Mouse (Mus musculus): Measurements from ENCODE around the gene Igf2bp3. TPM values are rescaled to one million over a fixed set of nuclear protein-coding genes. Genes with fewer than 3 reads are reported as not detected.

Igf2bp3 gene
- polyA plus RNA-seq, 1 experiment from 2014 or later: 149 TPM

DNA sequence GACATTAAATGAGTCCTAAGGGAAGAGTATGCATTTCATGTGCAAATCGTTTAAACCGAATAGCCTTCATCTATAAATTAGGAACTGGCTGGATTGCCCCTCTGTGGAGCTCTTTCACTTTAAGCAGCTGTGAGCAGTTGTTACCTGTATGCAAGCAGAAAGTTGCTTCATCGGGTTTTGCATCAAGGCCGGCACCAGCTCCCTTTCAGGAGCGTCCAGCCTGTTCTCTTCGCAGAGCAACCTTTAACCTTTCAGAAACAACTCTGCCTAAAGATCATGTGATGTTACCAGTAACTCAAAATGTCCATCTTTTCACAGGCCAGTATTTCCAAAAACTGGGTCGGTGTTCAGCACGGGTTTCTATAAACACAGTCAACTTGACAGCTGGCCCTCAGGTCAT lies 167.8 kb downstream of the Igf2bp3 start:
- ATAC-seq (replicated peaks; ENCODE audit: insufficient number of reproducible peaks, low FRiP score, low TSS enrichment, low read depth): no peak

DNA sequence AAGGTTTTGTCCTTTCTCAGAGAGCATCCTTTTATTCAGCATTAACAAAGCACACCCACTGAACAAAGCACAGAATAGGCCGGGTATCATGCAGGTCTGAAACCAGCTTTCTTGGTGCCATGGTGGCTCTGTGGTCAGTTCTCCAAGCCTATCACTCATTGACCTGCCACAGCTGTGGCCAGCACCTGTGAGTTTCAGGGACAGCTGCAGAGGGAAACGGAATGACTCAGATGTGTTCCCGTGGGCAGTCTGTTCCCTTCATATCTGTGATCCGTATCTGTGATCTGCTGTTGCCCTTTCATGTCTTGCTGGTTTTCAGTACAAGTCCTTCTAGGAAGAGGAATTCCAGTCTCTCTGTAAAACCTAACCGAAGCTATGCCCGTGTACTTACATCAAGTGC lies 168.3 kb downstream of the Igf2bp3 start:
- 73% methylated on average over 6 of the region's 6 CpGs for WGBS
- ATAC-seq (replicated peaks; ENCODE audit: insufficient number of reproducible peaks, low FRiP score, low TSS enrichment, low read depth) (no peak), DNase-seq (ENCODE audit: low spot score) (no peak)
- Histone ChIP-seq H3K9ac (replicated peaks; ENCODE audit: low read length) (no peak overlapping the region), H3K4me2 (ENCODE audit: low read depth, low read length) (no peak overlapping the region), H3K27ac (replicated peaks; ENCODE audit: low read depth, low read length) (no peak overlapping the region), H3K4me3 (ENCODE audit: low read depth, low read length) (no peak overlapping the region), H3K27me3 (ENCODE audit: control insufficient read depth, insufficient read depth, low read length) (no peaks in the 10 kb centered on the region), H3K4me1 (ENCODE audit: control insufficient read depth, insufficient read depth, low read length) (no peaks in the 10 kb centered on the region), H3K36me3 (replicated peaks; ENCODE audit: control insufficient read depth, insufficient read depth, low read depth, low read length) (no peaks in the 10 kb centered on the region), H3K9me3 (replicated peaks; ENCODE audit: control insufficient read depth, low read length) (no peaks in the 10 kb centered on the region)

More for the DNA sequence above, 167.8 kb downstream of the Igf2bp3 start:
- H3K9me3 ChIP-seq (replicated peaks; ENCODE audit: control insufficient read depth, low read length): no peaks in the 10 kb centered on the region
- H3K4me3 ChIP-seq (ENCODE audit: low read depth, low read length): no peak overlapping the region
- DNase-seq (ENCODE audit: low spot score): no peak
- H3K36me3 ChIP-seq (replicated peaks; ENCODE audit: control insufficient read depth, insufficient read depth, low read depth, low read length): no peaks in the 10 kb centered on the region
- no peak overlapping the region for H3K27ac ChIP-seq (replicated peaks; ENCODE audit: low read depth, low read length)
- no peaks in the 10 kb centered on the region for H3K27me3 ChIP-seq (ENCODE audit: control insufficient read depth, insufficient read depth, low read length)
- 78% methylated on average over 8 of the region's 8 CpGs for WGBS
- H3K4me2 ChIP-seq (ENCODE audit: low read depth, low read length): no peak overlapping the region
- H3K9ac ChIP-seq (replicated peaks; ENCODE audit: low read length): no peak overlapping the region
- H3K4me1 ChIP-seq (ENCODE audit: control insufficient read depth, insufficient read depth, low read length): no peaks in the 10 kb centered on the region

DNA sequence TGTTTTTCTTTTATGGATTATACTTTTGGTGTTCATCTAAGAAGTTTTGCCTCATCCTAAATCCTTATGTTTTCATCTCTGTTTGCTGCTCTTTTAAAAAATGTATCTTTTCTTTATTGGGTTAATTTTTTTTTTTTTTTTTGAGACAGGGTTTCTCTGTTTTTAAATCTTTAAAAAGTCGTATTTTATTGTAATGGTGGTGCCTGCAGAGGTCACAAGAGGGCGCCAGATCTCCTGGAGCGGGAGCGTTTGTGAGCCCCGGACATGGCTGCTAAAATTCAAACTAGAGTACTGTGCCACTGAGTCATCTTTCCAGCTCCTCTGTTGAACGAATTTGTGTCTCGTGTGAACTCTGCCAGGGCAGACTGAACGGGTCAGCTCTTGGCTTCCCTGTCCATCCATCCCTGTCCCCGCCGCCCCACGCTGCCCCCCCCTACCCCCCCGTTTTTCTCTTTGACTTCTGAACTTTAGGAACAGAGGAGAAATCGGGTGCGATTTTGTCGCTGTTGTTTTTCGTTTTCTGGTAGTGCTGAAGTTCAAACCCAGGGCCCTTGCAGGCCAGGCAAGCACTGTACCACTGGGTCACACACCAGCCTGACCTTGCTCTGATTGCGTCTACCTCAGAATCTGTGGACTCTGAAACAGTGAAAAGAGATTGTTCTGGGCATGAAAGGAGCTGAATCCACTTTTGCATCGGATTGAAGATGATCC lies 175.1 kb downstream of the Igf2bp3 start:
- H3K36me3 ChIP-seq (replicated peaks; ENCODE audit: control insufficient read depth, insufficient read depth, low read depth, low read length): no peaks in the 10 kb centered on the region; the same call in 1 of the 2 replicates
- peak overlapping the region; percentile 57 for H3K9ac ChIP-seq (replicated peaks; ENCODE audit: low read length)
- DNase-seq (ENCODE audit: low spot score) (peak; percentile 84), ATAC-seq (replicated peaks; ENCODE audit: insufficient number of reproducible peaks, low FRiP score, low TSS enrichment, low read depth) (no peak)
- 0 out of 2 replicates have a peak, but pooled peaks cover 2% of the 10 kb centered on the region for H3K27me3 ChIP-seq (ENCODE audit: control insufficient read depth, insufficient read depth, low read length)
- H3K27ac ChIP-seq (replicated peaks; ENCODE audit: low read depth, low read length): no peak overlapping the region
- peak overlapping the region; percentile 33 for H3K4me2 ChIP-seq (ENCODE audit: low read depth, low read length)
- H3K9me3 ChIP-seq (replicated peaks; ENCODE audit: control insufficient read depth, low read length): no peaks in the 10 kb centered on the region
- 21% methylated on average over 17 of the region's 18 CpGs for WGBS
- H3K4me3 ChIP-seq (ENCODE audit: low read depth, low read length): peak overlapping the region; percentile 26
- no peaks in the 10 kb centered on the region for H3K4me1 ChIP-seq (ENCODE audit: control insufficient read depth, insufficient read depth, low read length)

DNA sequence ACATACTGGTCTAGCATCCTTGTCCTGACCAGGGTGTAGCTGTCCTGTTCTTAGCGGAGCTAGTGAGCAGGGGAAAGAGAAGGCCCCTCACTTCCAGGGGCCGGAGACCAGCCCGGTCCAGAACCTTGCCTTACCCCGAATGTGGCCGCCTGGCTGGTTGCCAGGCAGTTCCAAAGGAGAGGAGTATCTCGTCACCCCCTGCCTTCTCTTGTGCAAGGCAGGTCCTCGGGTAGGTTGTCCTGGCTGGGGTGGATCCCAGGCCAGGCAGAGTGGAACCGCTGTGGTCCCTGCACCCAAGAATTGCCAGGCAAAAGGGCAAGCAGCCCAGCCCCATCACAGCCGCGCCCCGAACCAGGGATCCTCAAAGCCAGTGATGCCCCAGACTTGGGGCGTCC lies 177.5 kb downstream of the Igf2bp3 start:
- no peak overlapping the region for H3K4me3 ChIP-seq (ENCODE audit: low read depth, low read length)
- H3K27ac ChIP-seq (replicated peaks; ENCODE audit: low read depth, low read length): no peak overlapping the region
- no peaks in the 10 kb centered on the region for H3K4me1 ChIP-seq (ENCODE audit: control insufficient read depth, insufficient read depth, low read length)
- H3K4me2 ChIP-seq (ENCODE audit: low read depth, low read length): no peak overlapping the region
- H3K36me3 ChIP-seq (replicated peaks; ENCODE audit: control insufficient read depth, insufficient read depth, low read depth, low read length): no peaks in the 10 kb centered on the region; the same call in 1 of the 2 replicates
- 73% methylated on average over 12 of the region's 12 CpGs for WGBS
- 0 out of 2 replicates have a peak, but pooled peaks cover 2% of the 10 kb centered on the region for H3K27me3 ChIP-seq (ENCODE audit: control insufficient read depth, insufficient read depth, low read length)
- H3K9me3 ChIP-seq (replicated peaks; ENCODE audit: control insufficient read depth, low read length): no peaks in the 10 kb centered on the region
- no peak for ATAC-seq (replicated peaks; ENCODE audit: insufficient number of reproducible peaks, low FRiP score, low TSS enrichment, low read depth)
- H3K9ac ChIP-seq (replicated peaks; ENCODE audit: low read length): no peak overlapping the region
- no peak for DNase-seq (ENCODE audit: low spot score)

DNA sequence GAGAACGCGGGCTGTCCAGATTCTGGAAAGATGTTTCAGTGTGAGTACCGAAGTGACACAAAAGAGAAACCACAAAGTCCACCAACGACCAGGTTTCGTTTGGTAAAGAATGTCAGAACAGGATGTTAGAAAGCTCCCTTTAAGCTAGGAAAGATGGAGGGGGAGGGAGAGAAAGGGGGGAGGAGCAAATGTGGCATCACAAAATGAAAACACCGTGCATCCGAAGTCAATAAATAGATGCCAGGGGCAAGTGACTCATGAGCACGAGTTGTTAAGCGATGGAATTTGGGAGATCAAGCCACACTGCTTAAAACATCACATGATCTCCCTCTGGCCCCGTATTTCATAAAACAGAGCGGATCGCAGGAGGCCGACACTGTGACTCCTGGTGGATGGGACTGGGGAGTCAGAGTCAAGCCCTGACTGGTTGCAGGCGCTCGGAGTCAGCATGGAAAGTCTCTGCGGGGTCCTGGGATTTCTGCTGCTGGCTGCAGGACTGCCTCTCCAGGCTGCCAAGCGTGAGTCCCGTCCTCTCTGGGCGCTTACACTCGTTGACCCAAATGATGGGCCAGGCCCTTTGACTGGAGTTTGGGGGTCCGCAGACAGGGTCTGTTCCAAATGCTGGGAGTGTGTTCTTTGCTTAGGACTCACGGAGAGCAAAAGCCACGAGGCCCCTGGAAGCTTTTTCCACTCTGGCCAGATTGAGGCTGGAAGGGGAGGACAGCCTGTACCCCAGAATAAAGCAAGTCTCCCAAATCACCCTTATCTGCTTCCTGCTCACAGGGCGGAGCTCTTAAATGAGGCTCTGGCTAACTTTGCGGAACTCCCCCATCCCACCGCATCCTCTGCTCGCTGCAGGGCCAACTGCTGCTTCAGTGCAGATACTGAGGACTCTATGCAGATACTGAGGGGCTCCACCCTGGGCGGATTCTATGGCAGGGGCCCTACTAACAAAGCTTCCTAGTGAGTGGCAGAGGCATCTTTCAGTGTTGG lies 178.2 kb downstream of the Igf2bp3 start, which contains the start of gene Gpnmb:
Gpnmb (plus strand) TSS at position 272 of the 993 bp plus-strand sequence.
- no peak within 1 kb of the TSS for H3K4me3 ChIP-seq (ENCODE audit: low read depth, low read length)
- H3K4me2 ChIP-seq (ENCODE audit: low read depth, low read length): peak within 1 kb of the TSS; percentile 8; the same call in 1 of the 2 replicates
- no peak for ATAC-seq (replicated peaks; ENCODE audit: insufficient number of reproducible peaks, low FRiP score, low TSS enrichment, low read depth)
- peak within 1 kb of the TSS; percentile 18; the same call in 1 of the 2 replicates for H3K9ac ChIP-seq (replicated peaks; ENCODE audit: low read length)
- H3K36me3 ChIP-seq (replicated peaks; ENCODE audit: control insufficient read depth, insufficient read depth, low read depth, low read length): no peaks in the 10 kb centered on the region; the same call in 1 of the 2 replicates
- 38% methylated on average over 28 of the region's 28 CpGs for WGBS
- H3K4me1 ChIP-seq (ENCODE audit: control insufficient read depth, insufficient read depth, low read length): no peaks in the 10 kb centered on the region
- DNase-seq (ENCODE audit: low spot score): peak; percentile 24
- H3K27me3 ChIP-seq (ENCODE audit: control insufficient read depth, insufficient read depth, low read length): 0 out of 2 replicates have a peak, but pooled peaks cover 2% of the 10 kb centered on the region
- H3K9me3 ChIP-seq (replicated peaks; ENCODE audit: control insufficient read depth, low read length): no peaks in the 10 kb centered on the region
- H3K27ac ChIP-seq (replicated peaks; ENCODE audit: low read depth, low read length): no peak within 1 kb of the TSS

Other genes starting within 250 kb of the Igf2bp3 start
- gene Doxl2, start 240.0 kb downstream of the Igf2bp3 start, polyA plus RNA-seq (2014; fragmentation: Nextera tagmentation; extraction: Ambion mirVana): not detected in 2 replicates
- gene Svs1, start 228.1 kb downstream of the Igf2bp3 start, polyA plus RNA-seq (2014; fragmentation: Nextera tagmentation; extraction: Ambion mirVana): not detected in 2 replicates
- 3.3 and 8.8 TPM in 2 replicates for gene Gpnmb, start 178.4 kb downstream of the Igf2bp3 start, polyA plus RNA-seq (2014; fragmentation: Nextera tagmentation; extraction: Ambion mirVana)
- gene Malsu1, start 141.2 kb downstream of the Igf2bp3 start, polyA plus RNA-seq (2014; fragmentation: Nextera tagmentation; extraction: Ambion mirVana): 68.5 and 75.4 TPM in 2 replicates
- gene Tra2a, start 49.1 kb upstream of the Igf2bp3 start, polyA plus RNA-seq (2014; fragmentation: Nextera tagmentation; extraction: Ambion mirVana): 53.3 and 55.5 TPM in 2 replicates
- gene Ccdc126, start 104.3 kb upstream of the Igf2bp3 start, polyA plus RNA-seq (2014; fragmentation: Nextera tagmentation; extraction: Ambion mirVana): 6.4 and 7.7 TPM in 2 replicates
- 6.0 and 7.1 TPM in 2 replicates for gene Fam221a, start 152.8 kb upstream of the Igf2bp3 start, polyA plus RNA-seq (2014; fragmentation: Nextera tagmentation; extraction: Ambion mirVana)
- 0.25 and 0.29 TPM in 2 replicates for gene Stk31, start 180.6 kb upstream of the Igf2bp3 start, polyA plus RNA-seq (2014; fragmentation: Nextera tagmentation; extraction: Ambion mirVana)